Mouse (Mus musculus): Measurements from ENCODE around the gene Arntl.

DNA sequence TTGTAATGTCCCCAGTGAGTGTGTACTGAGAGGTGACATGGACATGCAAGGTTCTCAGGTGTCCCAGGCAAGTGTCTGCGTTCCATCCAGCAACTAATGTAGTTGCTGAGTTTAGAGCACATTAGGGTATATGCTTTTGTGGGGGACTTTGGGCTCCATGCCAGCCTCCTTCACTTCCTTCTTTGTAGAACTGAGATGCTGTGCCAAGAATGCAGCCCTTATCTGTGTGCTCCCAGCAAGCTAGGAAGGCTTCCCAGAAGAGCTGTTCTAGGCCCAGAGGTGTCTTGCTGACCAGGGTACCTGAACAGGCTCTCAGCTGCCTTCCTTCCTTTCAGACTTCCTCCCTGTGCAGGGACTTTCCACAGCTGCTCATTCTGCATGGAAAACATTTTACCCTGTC is 33.2 kb downstream of the Arntl start:
- no peak for TF ChIP-seq POLR2A (IDR thresholded peaks at IDR 0.05; ENCODE audit: borderline replicate concordance, low read depth, low read length)
- no peak for TF ChIP-seq CTCF (IDR thresholded peaks at IDR 0.05; ENCODE audit: low read depth, low read length)
